Mouse (Mus musculus) embryonic facial prominence, embryonic 11.5 days (tissue): ENCODE measurements around the gene Ccp110. TPM values are rescaled to one million over a fixed set of nuclear protein-coding genes. Genes with fewer than 3 reads are reported as not detected.
A peak's percentile ranks its signal among the peaks of the same experiment; 100 is the strongest.

Experiments used
- ATAC-seq: fragments of 200-750 bp; cut with Nextera tagmentation; replicated peaks from 2 replicates; pipeline ENCODE4 v1.8.0; 2017; ENCODE audit warnings: low read depth; ENCODE audit not compliant: insufficient number of reproducible peaks, low FRiP score, low TSS enrichment
- DNase-seq: peaks from one replicate; pipeline ENCODE4 v3.0.0-alpha.2; 2015; ENCODE audit warnings: low spot score
- H3K27ac ChIP-seq: fragments of 300-500 bp; sonication (generic); replicated peaks from 2 replicates; pipeline ENCODE4 v1.5.1; 2014; ENCODE audit warnings: mild to moderate bottlenecking, low read depth, low read length, control low read depth
- H3K27me3 ChIP-seq: fragments of 300-500 bp; sonication (generic); 2 replicates; pipeline ENCODE4 v1.6.1; 2014; ENCODE audit warnings: mild to moderate bottlenecking, low read length, moderate library complexity, mixed read lengths; ENCODE audit not compliant: control insufficient read depth, insufficient read depth
- H3K36me3 ChIP-seq: fragments of 300-500 bp; sonication (generic); replicated peaks from 2 replicates; pipeline ENCODE4 v1.6.1; 2014; ENCODE audit warnings: low read depth, mild to moderate bottlenecking, low read length, moderate library complexity, mixed read lengths; ENCODE audit not compliant: control insufficient read depth, insufficient read depth
- H3K4me1 ChIP-seq: fragments of 300-500 bp; sonication (generic); 2 replicates; pipeline ENCODE4 v1.6.1; 2014; ENCODE audit warnings: low read length, mixed read lengths; ENCODE audit not compliant: control insufficient read depth, insufficient read depth
- H3K4me2 ChIP-seq: fragments of 300-500 bp; sonication (generic); 2 replicates; pipeline ENCODE4 v1.6.1; 2014; ENCODE audit warnings: low read depth, mild to moderate bottlenecking, control low read depth, low read length, moderate library complexity
- H3K4me3 ChIP-seq: fragments of 300-500 bp; sonication (generic); 2 replicates; pipeline ENCODE4 v1.5.1; 2014; ENCODE audit warnings: low read depth, low read length, control low read depth
- H3K9ac ChIP-seq: fragments of 300-500 bp; sonication (generic); replicated peaks from 2 replicates; pipeline ENCODE4 v1.6.1; 2014; ENCODE audit warnings: mild to moderate bottlenecking, control low read depth, low read length
- H3K9me3 ChIP-seq: fragments of 300-500 bp; sonication (generic); replicated peaks from 2 replicates; pipeline ENCODE4 v1.6.1; 2016; ENCODE audit warnings: mild to moderate bottlenecking, low read length, inconsistent platforms, mixed read lengths; ENCODE audit not compliant: control insufficient read depth
- WGBS: fragments of 180-500 bp; shearing (Covaris S2); extraction: QIAGEN DNeasy Blood & Tissue Kit; methylation state at CpG from one replicate; pipeline ENCODE4 v1.1.7; 2014; 5-methylcytosine and 5-hydroxymethylcytosine counted together
- polyA plus RNA-seq: library from polyadenylated mRNA; unstranded; fragments of >200 nt; fragmentation: Nextera tagmentation; extraction: Ambion mirVana; gene quantifications from 2 replicates; pipeline ENCODE4 v1.2.1, GENCODE M21; 2014

The Ccp110 gene
- polyA plus RNA-seq: 19.0 and 21.4 TPM in 2 replicates

DNA sequence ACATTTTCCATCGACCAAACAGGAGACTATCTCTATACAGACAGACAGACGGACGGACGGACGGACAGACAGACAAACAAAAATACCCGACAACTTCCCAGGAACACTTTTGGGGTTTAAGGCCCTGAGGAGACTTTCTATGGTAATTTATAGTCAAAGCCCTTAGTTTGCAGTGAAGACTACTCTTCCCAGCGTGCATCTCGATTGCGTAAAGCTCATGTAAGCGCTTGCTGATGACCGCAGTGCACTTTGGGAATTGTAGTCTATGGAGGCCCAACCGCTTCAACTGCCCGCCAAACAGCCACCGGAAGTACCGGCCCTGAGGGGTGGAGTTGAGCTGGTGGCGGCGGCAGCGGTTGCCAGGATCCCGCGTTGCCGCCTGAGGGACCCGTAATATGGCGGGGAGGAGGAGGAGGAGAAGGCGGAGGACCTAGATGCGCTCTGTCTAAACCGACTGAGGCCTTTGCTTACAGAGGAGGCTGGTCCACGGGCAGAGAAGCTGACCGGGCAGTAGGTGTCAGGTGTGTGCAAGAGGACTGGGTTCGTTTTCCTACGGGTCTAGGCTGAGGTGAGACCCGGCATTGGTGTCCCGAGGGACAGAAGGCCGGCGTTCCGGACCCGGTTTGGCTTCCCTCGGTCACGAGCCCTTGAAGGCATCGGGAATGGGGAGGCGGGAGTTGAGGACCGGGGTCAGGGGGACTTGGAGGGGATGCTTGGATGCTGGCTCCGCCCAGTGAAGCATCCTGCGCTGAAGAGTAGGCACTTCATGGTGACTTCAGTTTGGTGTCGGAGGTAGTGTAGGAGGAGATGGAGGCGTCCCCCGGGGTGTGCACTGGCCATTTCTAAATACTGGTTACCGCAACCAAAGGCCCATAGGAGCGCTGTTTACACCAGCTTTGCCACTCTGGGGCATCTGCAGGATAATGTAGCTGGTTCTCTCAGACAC is at the start of gene Ccp110:
TSS of gene Ccp110 (plus strand) at position 325 of the 946 bp plus-strand sequence.
- H3K27me3 ChIP-seq: no peaks in the 10 kb centered on the region
- H3K36me3 ChIP-seq: no peaks in the 10 kb centered on the region
- no peaks in the 10 kb centered on the region for H3K9me3 ChIP-seq
- no peak within 1 kb of the TSS for H3K27ac ChIP-seq
- DNase-seq (peak; percentile 98), ATAC-seq (peak; percentile 94)
- H3K4me2 ChIP-seq: peak within 1 kb of the TSS; percentile 66
- peak within 1 kb of the TSS; percentile 74 for H3K9ac ChIP-seq
- peak within 1 kb of the TSS; percentile 82 for H3K4me3 ChIP-seq
- no peaks in the 10 kb centered on the region for H3K4me1 ChIP-seq
- under 1% methylated on average over 48 of the region's 48 CpGs for WGBS

DNA sequence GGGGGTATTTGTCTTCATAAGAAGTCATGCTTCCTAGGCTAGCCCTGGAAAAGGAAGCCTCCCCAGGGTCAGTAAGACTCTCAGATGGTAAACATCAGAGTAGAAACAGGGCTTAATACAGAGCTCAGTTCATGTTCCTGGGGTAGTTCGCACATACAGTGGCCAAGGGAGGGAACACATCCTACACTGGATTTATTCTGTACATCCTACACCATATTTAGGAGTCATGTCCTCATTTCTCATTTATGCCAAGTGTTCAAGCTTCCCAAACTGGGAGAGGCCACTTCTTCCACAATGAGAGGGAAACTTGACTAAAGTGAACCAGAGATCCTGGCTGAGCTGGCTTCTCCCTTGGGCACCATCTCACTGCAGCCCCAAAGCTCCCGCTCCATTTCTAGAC is 44.6 kb upstream of the Ccp110 start:
- WGBS: 86% methylated on average over 2 of the region's 2 CpGs
- no peaks in the 10 kb centered on the region for H3K9me3 ChIP-seq
- H3K9ac ChIP-seq: no peak overlapping the region
- no peaks in the 10 kb centered on the region for H3K27me3 ChIP-seq
- ATAC-seq (no peak), DNase-seq (no peak)
- no peaks in the 10 kb centered on the region for H3K36me3 ChIP-seq
- H3K27ac ChIP-seq: no peak overlapping the region
- no peak overlapping the region for H3K4me2 ChIP-seq
- no peaks in the 10 kb centered on the region for H3K4me1 ChIP-seq
- no peak overlapping the region for H3K4me3 ChIP-seq

DNA sequence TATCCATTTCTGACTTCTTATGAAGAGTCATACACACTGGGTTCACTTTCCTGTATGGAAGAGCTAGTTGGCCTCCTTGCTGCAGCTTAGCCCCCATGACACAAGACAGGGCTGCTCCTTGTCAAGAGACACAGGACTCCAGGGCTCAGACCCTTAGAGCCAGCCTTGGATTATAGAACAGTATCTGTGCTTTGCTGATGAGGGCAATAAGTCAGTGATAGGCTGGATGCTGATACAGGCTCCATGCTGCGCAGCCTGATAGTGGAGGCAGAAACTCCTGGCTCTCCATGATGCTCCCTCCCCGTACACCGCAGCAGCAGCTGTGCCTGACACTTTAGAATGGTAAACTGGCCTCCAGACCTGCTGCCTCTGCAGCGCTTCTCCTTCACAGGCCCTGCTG is 42.2 kb upstream of the Ccp110 start:
- 71% methylated on average over 4 of the region's 4 CpGs for WGBS

DNA sequence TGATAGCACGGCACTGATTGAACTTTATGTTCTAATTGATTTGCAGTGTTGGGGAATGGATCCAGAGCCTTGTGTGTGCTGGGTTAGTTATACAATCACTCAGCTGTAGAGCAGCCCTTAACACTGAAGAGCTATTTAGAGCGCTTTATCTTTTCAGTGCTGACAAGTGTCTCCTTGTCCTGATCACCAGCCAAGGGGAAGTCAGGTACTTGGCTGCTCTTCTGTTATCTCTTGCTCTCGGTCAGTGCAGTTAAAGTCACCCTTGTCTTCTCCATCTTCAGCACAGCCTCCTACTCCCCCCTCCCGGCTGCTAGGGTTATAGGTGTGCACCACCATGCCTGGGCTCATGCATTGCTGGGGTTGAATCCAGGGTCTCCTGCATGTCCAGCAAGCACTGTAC is 35.5 kb upstream of the Ccp110 start:
- WGBS: 90% methylated on average over 4 of the region's 4 CpGs

More for the DNA sequence above, 42.2 kb upstream of the Ccp110 start:
- Histone ChIP-seq H3K27ac (no peak overlapping the region), H3K9me3 (no peaks in the 10 kb centered on the region), H3K4me1 (no peaks in the 10 kb centered on the region), H3K36me3 (no peaks in the 10 kb centered on the region), H3K9ac (no peak overlapping the region), H3K27me3 (no peaks in the 10 kb centered on the region), H3K4me3 (no peak overlapping the region), H3K4me2 (no peak overlapping the region)
- DNase-seq (no peak), ATAC-seq (no peak)

DNA sequence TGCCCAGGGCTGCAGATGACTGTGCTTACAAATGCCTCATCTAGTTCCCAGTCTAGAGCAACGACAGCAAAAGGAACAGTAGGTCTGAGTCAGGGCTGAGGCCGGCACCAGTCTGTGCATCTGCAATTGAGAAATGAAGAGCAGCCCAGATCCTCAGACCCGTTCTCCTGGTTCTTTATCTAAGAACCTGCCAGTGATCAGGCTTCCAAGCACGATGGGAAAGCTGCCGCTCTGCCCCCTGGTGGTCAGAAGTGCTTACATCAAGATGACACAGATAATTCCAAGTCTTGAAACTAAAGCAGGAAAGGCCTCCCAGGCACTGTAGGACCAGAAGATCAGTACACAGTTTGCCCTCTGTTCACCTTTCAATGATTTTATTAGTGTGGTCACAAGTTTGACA is 24.2 kb upstream of the Ccp110 start:
- WGBS: 33% methylated on average over 5 of the region's 5 CpGs
- no peak; the same call in 1 of the 2 replicates for ATAC-seq
- H3K27ac ChIP-seq: no peak overlapping the region

More for the DNA sequence above, 35.5 kb upstream of the Ccp110 start:
- Histone ChIP-seq H3K27ac (no peak overlapping the region), H3K4me1 (no peaks in the 10 kb centered on the region), H3K36me3 (no peaks in the 10 kb centered on the region), H3K9ac (no peak overlapping the region), H3K27me3 (no peaks in the 10 kb centered on the region), H3K4me3 (no peak overlapping the region), H3K9me3 (no peaks in the 10 kb centered on the region), H3K4me2 (no peak overlapping the region)
- ATAC-seq: no peak
- DNase-seq: no peak

DNA sequence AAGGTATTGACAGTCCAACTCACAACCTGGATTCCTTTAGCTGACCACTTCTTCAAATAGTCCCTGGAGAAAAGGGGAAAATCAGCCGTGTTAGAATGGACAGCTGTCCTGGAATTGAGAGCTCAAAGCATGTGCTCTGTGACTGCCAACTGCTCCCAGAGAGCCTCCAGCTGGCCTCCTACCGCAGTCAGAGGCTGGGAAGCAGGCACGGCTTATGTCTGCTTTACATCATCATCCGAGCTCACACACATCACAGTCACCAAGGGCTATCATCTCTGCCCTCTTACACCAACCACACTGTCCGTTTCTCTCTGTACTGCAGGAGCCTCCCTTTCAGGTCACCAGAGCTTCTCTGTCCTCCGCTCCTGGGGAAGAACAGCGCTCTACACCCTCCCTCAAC is 23.3 kb upstream of the Ccp110 start:
- H3K27me3 ChIP-seq: no peaks in the 10 kb centered on the region
- H3K36me3 ChIP-seq: no peaks in the 10 kb centered on the region
- 85% methylated on average over 7 of the region's 7 CpGs for WGBS
- H3K4me1 ChIP-seq: no peaks in the 10 kb centered on the region
- H3K9me3 ChIP-seq: no peaks in the 10 kb centered on the region
- H3K4me3 ChIP-seq: no peak overlapping the region
- DNase-seq: no peak
- ATAC-seq: no peak
- no peak overlapping the region for H3K4me2 ChIP-seq
- H3K9ac ChIP-seq: no peak overlapping the region
- no peak overlapping the region for H3K27ac ChIP-seq

More for the DNA sequence above, 24.2 kb upstream of the Ccp110 start:
- no peaks in the 10 kb centered on the region for H3K36me3 ChIP-seq
- H3K9me3 ChIP-seq: no peaks in the 10 kb centered on the region
- DNase-seq: peak; percentile 87
- no peaks in the 10 kb centered on the region for H3K4me1 ChIP-seq
- H3K9ac ChIP-seq: no peak overlapping the region
- no peak overlapping the region for H3K4me2 ChIP-seq
- no peak overlapping the region for H3K4me3 ChIP-seq
- H3K27me3 ChIP-seq: no peaks in the 10 kb centered on the region

DNA sequence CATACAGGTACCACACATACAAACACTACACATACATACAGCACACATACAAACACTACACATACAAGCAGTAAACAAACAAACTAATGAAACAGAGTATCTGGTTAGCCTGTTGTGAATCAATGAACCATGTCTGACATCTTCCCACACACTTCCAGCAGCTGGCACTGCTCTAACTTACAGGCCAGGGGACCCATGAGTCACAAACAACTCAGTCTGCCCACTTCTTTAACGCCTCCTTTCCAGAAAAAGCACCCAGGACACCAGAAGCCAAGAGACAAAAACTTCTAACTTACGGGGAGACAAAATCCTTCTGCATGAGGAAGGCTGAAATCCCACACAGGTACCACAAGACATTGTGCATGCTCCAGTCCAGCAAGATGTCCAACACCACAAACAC is 21.1 kb upstream of the Ccp110 start:
- Histone ChIP-seq H3K27ac (no peak overlapping the region), H3K4me2 (no peak overlapping the region), H3K36me3 (no peaks in the 10 kb centered on the region), H3K27me3 (no peaks in the 10 kb centered on the region), H3K4me1 (no peaks in the 10 kb centered on the region), H3K9me3 (no peaks in the 10 kb centered on the region), H3K4me3 (no peak overlapping the region), H3K9ac (no peak overlapping the region)
- ATAC-seq: no peak
- no peak for DNase-seq
- 93% methylated on average over 2 of the region's 2 CpGs for WGBS

DNA sequence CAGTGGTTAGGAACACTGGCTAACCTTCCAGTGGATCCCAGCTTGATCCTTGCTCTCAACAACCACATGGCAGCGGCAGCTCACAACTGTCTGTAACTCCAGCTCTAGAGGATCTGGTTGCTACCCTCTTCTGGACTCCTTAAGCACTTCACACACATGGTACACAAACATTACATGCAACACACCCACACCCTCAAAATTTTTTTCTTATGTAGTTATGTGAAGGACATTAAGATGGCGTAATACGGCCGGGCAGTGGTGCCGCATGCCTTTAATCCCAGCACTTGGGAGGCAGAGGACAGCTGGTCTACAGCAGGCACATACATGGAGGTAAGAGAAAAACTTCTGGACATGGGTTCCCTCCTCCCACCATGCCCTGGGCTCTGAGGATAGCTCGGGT is 16.2 kb upstream of the Ccp110 start:
- 90% methylated on average over 6 of the region's 6 CpGs for WGBS
- no peak for DNase-seq
- Histone ChIP-seq H3K9ac (no peak overlapping the region), H3K4me2 (no peak overlapping the region), H3K9me3 (no peaks in the 10 kb centered on the region), H3K4me1 (no peaks in the 10 kb centered on the region), H3K27me3 (no peaks in the 10 kb centered on the region), H3K4me3 (no peak overlapping the region), H3K27ac (no peak overlapping the region), H3K36me3 (no peaks in the 10 kb centered on the region; the same call in 1 of the 2 replicates)
- ATAC-seq: no peak
